Mouse (Mus musculus): ENCODE data around the gene Gm10273.

The Gm10273 gene

DNA sequence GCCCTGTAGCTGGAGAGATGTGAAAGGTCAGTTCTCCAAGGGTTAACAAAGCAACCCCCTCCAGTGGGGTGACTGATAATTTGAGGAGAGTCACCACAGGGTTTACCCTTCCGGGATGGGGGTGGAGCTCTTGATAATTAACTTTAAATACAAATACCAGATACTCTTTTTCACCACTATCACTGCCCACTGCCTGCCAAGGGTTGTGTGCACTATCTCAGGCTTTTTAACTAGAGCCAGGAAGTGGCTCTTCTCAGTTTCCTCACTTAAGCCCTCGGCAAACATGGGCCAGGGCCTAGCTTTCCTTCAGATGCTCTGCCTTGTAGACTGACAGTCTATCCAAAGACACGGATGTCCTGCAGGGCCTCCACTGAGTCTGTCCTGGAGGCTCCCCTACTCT lies 15.5 kb upstream of the Gm10273 start:
- TF ChIP-seq GATA4 (IDR thresholded peaks at IDR 0.05; ENCODE audit: insufficient replicate concordance, low read length): no peak

DNA sequence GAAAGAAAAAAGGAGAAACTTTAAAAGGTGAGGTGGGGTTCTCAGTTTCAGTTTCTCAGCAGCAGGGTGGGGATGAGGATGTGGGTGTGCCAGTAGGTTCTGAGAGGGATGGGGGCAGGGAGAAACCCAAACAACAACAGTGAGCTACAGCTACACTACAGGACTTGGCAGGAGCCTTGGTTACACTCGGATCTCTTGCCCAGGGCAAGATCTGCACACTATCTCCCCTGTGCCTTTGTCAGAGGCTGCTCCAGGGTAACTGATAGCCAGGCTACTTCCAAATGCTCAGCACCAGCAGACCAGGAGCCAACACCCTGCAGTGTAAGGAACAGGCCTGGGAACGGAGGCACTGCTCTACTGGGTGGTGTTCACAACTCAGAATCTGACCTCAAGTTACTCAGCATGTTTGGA lies 15.0 kb upstream of the Gm10273 start:
- TF ChIP-seq GATA4 (IDR thresholded peaks at IDR 0.05; ENCODE audit: insufficient replicate concordance, low read length): no peak

DNA sequence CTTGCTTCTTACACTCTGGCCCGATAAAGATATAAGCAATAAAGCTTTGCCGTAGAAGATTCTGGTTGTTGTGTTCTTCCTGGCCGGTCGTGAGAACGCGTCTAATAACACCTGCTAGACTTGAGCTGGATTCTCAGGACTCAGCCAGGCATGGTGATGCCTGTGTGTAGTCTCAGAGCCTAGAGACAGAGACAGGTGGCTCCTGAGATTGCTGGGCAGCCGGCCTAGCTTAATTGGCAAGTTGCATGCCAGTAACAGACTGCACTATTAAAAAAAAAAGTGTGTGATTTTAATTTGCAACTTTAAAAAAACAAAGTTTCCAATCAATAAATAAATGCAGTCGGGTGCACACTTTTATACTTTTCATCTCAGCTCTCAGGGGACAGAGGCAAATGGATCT lies 8.5 kb upstream of the Gm10273 start:
- no peak for TF ChIP-seq GATA4 (IDR thresholded peaks at IDR 0.05; ENCODE audit: insufficient replicate concordance, low read length)

DNA sequence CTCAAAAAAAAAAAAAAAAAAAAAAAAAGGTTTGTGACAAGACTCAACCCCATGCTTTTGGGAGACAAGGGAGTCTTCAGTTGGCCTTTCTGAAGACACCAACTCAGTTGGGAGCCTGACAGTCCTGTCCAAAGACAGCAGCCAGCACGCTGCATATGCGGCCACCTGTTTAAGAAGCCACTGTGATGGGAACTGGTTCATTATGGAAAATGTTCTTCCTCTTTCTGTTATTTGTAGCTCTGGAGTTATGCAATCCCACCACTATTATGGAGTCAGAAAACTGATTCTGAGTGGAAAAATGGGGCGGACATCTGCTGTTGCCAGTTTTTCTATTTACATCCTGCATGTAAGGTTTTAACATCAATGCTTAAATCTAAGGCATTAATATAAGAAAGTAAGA lies 5.8 kb upstream of the Gm10273 start:
- no peak for TF ChIP-seq GATA4 (IDR thresholded peaks at IDR 0.05; ENCODE audit: insufficient replicate concordance, low read length)

DNA sequence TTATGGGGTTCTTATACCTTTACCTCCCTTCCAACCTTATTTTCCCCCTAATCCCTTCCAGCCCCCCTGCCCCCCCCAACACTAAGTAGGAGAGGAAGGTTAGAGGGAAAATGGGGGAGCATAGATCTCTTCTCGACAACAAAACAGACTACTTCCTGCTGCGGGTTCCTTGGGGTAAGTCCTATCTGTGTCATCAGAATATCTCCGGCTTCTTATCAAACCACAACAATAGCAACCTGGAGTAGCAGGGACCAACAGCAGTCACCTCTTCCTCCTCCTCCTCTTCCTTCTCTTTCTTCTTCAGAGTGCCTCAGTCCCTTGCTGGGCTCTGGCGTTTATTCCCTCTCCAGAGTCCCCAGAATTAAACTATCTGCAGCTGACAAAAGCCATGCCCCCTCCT lies 3.5 kb upstream of the Gm10273 start:
- TF ChIP-seq GATA4 (IDR thresholded peaks at IDR 0.05; ENCODE audit: insufficient replicate concordance, low read length): no peak

DNA sequence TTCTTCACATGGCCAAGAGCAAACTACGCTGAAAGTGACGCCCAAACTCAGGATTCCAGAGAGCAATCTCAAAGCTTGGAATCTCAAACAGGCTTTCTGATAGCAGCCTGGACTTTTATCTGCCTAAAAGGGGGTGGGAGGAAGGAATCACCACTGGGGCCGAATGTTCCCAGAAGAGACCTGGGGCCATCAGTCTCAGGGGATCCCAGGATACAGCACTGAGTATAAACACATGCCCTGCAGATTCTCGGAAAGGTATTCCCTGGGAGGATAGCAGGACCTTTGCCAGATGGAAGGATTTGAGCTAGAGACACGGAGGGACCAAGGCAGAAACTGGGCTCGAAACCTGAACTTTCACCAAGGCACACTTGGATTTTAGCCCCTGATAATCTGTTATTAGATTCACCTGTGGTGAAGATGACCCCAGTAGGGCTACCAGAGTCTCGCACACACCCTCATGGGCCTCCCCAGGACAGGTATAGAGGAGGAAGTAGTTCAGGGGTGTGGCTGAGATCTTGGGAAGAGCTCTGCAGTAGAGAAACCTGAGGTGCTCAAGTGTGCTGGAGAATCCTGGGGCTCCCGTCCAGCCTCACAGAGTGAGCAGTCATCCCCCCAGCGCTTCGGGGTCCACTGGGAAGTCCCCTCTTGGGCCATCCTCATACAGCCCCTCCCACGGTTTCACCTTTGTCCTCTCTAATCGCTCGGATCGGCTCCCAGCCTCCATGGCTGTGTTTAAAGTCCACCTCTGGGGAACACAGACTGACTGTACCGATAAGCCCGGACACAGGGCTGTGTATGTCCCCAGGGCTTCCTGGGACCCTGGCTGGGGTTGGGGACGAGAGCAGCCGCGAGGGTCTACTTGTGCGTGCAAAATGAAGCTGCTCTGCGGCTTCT lies 7.7 kb downstream of the Gm10273 start, which contains the start of gene Pla2g12b:
Gene Pla2g12b, plus strand, starts transcription at position 762 of the 894 bp plus-strand sequence.
- TF ChIP-seq GATA4 (IDR thresholded peaks at IDR 0.05; ENCODE audit: insufficient replicate concordance, low read length): peak; percentile 88; the same call in 1 of the 2 replicates

DNA sequence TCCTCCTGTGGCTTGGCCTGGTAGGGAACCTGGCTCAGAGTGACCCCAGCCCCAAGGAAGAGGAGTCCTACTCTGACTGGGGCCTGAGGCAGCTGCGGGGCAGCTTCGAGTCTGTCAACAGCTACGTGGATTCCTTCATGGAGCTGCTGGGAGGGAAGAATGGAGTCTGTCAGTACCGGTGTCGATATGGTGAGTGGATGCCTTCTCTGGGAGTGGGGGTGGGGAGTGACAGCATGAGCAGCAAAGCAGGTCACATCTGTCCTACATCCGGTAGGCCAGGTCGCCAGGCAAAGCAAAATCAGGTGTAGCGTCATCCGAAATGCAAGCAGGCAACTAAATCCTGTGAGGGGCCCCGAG lies 8.3 kb downstream of the Gm10273 start:
- no peak for TF ChIP-seq GATA4 (IDR thresholded peaks at IDR 0.05; ENCODE audit: insufficient replicate concordance, low read length)

DNA sequence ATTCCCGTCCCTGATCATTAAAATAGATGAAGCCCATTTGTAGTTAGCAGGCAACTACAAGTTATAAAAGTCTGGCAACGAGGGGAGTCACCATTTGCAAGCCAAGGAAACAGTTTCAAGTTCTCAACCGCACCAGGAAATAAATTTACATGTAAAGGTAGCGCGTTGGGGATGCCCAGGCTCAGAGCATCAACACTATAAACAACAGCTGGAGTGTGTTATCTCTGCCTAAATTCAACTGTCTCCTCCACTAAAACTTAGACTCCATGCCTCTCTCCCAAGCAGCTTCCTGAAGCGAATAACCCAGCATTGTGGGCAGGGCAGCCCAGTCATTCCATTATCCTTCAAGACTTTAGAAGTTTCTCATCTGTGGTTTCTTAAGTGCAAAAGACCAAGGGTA lies 13.1 kb downstream of the Gm10273 start:
- TF ChIP-seq GATA4 (IDR thresholded peaks at IDR 0.05; ENCODE audit: insufficient replicate concordance, low read length): no peak

DNA sequence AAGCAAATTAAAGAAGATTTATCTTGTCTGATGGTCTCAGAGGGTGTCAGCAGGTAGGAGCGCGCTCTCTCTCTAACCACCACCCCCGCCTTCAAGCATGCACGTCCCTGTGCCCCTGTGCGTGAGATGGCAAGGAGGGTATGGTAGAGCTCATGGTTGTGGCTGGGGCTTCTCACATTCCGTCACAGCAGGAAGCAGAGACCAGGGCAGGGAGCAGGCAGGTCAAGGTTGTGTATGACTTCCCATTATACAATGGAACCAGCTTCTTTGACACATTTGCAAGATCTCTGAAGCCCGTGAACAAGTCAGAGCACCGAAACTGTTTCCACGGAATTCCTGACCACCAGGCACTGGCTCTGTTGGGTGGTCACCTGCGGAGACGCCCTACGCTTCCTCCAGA lies 14.8 kb downstream of the Gm10273 start:
- no peak for TF ChIP-seq GATA4 (IDR thresholded peaks at IDR 0.05; ENCODE audit: insufficient replicate concordance, low read length)

DNA sequence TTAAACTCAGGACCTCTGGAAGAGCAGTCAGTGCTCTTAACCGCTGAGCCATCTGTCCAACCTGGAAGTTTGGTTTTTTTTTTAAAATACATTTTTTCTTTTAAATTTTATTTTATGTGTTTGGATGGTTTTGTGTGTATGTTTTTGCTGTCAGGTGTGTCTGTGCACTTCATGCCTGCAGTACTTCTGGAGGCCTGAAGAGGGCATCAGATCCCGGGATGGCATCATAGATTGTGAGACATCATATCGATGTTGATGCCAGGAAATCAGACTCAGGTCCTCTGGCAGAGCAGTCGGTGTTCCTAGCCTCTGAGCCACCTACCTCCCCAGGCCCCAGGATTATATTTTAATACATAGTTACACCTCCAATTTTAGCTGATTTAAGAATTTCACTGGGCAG lies 18.3 kb downstream of the Gm10273 start:
- no peak for TF ChIP-seq GATA4 (IDR thresholded peaks at IDR 0.05; ENCODE audit: insufficient replicate concordance, low read length)

DNA sequence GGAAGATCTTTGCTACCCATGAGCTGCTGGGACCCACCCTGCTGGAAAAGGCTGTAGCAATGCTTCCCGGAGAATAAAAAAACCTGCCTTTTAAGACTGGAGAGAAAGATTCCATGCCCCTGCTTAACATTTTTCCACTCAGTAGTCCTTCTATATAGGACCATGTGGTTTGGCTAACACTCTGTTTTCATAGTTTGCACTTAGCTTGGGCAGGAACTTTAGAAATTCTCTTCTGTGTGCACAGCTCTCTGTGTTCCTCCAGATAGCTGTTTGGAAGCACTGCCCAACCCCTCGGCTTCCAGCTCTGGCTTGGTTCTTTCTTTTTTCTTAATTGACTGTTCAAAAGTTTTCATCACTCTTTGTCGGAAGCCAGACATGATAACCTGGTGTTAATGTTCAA lies 21.2 kb downstream of the Gm10273 start:
- TF ChIP-seq GATA4 (IDR thresholded peaks at IDR 0.05; ENCODE audit: insufficient replicate concordance, low read length): no peak

DNA sequence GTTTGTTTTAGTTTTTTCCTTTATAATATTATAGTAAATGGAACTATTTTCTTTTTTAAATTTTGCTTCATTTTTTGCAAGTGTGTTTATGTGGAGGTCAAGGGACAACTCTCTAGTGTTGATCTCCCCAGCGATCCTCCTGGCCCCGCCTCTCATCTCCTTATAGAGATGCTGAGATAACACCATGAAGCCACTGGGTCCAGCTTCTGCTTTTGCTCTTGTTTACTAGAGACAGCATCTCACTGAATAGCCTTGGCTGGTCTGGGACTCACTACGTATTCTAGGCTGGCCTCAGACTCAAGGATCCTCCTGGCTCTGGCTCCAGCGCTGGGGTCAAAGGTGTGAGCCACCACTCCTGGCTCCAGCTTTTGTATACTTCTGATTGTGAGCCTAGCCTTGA lies 24.1 kb downstream of the Gm10273 start:
- TF ChIP-seq GATA4 (IDR thresholded peaks at IDR 0.05; ENCODE audit: insufficient replicate concordance, low read length): no peak

DNA sequence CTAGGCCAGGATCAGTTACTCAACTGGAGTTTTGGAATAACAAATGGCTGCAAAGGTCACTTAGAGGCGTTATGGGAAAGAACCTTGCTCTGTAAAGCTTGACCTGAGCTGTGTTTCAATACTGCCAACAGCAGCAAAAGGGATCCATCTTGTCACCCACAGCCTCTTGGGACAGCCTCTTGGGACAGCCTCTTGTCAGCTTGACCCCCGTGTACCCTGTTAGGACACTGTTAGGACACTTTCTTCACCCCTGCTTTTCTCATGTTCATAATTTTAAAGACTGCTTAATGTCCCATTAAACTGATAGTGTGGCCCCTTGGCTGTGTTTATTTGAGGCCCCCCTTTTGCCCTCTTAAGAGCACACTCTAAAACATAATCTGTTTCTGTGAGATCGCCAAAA lies 29.0 kb downstream of the Gm10273 start:
- no peak for TF ChIP-seq GATA4 (IDR thresholded peaks at IDR 0.05; ENCODE audit: insufficient replicate concordance, low read length)

DNA sequence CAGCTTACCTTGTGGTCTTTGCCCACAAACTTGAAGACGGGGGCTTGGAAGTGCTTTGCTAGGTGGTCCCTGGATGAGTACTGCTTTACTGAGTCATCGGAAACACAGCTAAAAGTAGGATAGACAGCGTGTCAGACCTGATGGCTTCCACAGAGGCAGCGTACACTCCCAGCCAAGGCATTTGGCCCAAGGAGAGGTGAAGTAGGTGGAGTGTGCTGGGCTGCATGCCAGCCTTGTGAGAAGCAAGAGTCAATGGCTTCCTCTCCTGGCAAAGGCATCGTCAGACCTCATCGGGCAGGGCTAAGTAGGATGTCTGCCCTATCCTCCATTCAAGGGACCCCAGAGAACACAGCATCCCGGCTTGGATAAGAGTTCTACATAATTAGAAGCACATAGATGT lies 29.9 kb downstream of the Gm10273 start:
- TF ChIP-seq GATA4 (IDR thresholded peaks at IDR 0.05; ENCODE audit: insufficient replicate concordance, low read length): no peak

DNA sequence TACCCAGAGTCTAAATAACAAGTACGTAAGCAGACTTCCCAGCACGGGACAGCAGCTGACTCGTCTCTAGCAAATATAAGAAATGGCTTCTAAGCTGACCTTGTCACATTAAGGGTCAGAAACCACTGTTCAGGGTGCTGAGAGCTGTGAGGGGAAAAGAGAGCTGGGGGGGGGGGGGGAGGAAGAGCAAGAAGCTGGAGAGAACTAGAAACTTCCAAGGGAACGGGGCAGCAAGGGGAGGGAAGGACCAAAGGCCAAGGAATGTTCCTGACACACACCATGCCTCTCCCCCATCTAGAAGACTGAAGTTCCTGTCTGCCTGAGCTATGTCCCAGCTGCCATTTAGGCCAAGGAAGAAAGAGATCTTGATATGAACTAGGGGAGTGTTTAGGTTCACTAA lies 30.9 kb downstream of the Gm10273 start:
- no peak for TF ChIP-seq GATA4 (IDR thresholded peaks at IDR 0.05; ENCODE audit: insufficient replicate concordance, low read length)

DNA sequence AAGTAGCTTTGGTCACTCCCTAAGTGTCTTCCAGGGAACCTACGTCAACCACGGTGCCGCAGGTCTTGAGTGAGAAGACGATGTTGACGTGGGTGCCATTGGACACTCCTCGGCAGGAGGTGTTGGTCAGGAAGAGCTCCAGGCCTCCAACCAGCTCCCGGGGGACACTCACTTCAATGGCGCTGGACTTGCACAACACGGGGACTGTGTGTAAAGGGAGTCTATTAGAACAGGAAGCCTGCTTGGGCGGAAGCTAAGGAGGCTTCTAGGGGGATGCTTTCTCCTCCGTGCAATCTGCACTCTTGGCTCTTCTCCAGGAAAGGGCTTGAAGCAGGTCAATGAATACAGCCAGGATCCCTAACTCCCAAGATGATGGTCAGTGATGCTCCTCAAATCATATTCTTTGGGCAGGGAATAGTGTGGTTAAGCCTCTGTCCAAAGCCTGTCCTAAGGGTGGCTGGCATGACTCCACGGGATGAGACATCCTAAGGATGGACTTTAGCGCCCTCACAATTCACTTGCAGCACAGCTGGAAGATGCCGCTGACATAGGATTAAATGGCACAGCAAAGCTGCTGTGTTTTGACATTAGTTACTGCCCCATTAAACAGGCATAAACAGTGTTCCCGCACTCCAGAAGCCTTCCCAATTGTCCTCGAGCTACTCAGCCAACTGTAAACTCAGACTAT lies 34.2 kb downstream of the Gm10273 start:
- TF ChIP-seq GATA4 (IDR thresholded peaks at IDR 0.05; ENCODE audit: insufficient replicate concordance, low read length): no peak

Measured in liver, adult (tissue).